Mouse (Mus musculus): ENCODE data around the gene Tmod4. TPM values are rescaled to one million over a fixed set of nuclear protein-coding genes. Genes with fewer than 3 reads are reported as not detected.
A peak's percentile ranks its signal among the peaks of the same experiment; 100 is the strongest.

Tmod4 gene
- polyA plus RNA-seq, 1 experiment from 2014 or later, result 2.9 TPM

- Histone ChIP-seq H3K9me3 (ENCODE audit: low read length) (no peaks in the 10 kb centered on the region), H3K27me3 (replicated peaks; ENCODE audit: insufficient read depth, low read length) (no peaks in the 10 kb centered on the region), H3K27ac (ENCODE audit: low read length) (no peak within 1 kb of the TSS), H3K4me2 (replicated peaks; ENCODE audit: low read depth, low read length) (peak within 1 kb of the TSS; percentile 81), H3K36me3 (ENCODE audit: insufficient read depth, low read length) (no peaks in the 10 kb centered on the region), H3K9ac (replicated peaks; ENCODE audit: low read depth) (peak within 1 kb of the TSS; percentile 33), H3K4me3 (ENCODE audit: low read depth, low read length) (peak within 1 kb of the TSS; percentile 65), H3K4me1 (ENCODE audit: insufficient read depth, low read depth, low read length) (peaks cover 4% of the 10 kb centered on the region; the same call in 1 of the 2 replicates)
- no peak for TF ChIP-seq CTCF (IDR thresholded peaks at IDR 0.05)
- TF ChIP-seq EP300 (IDR thresholded peaks at IDR 0.05), result no peak
- under 1% methylated on average over 66 of the region's 66 CpGs for WGBS
- ATAC-seq (peak; percentile 99), DNase-seq (ENCODE audit: low spot score) (peak; percentile 97)
Observed at GRCm38 (mm10) chr3:95159987-95160963, 36.0 kb downstream of the Tmod4 start, which contains the start of gene Sema6c. Gene Sema6c, plus strand, starts transcription at chr3:95160457.

GRCm38 (mm10) chr3:95161041-95161551 is 36.8 kb downstream of the Tmod4 start:
- Histone ChIP-seq H3K4me1 (ENCODE audit: insufficient read depth, low read depth, low read length) (peaks cover 4% of the 10 kb centered on the region; the same call in 1 of the 2 replicates), H3K9ac (replicated peaks; ENCODE audit: low read depth) (peak overlapping the region; percentile 33), H3K27ac (ENCODE audit: low read length) (no peak overlapping the region), H3K36me3 (ENCODE audit: insufficient read depth, low read length) (no peaks in the 10 kb centered on the region), H3K9me3 (ENCODE audit: low read length) (no peaks in the 10 kb centered on the region), H3K27me3 (replicated peaks; ENCODE audit: insufficient read depth, low read length) (no peaks in the 10 kb centered on the region), H3K4me3 (ENCODE audit: low read depth, low read length) (peak overlapping the region; percentile 65), H3K4me2 (replicated peaks; ENCODE audit: low read depth, low read length) (peak overlapping the region; percentile 81)
- DNase-seq (ENCODE audit: low spot score) (no peak), ATAC-seq (no peak)
- TF ChIP-seq CTCF (IDR thresholded peaks at IDR 0.05) (no peak), EP300 (IDR thresholded peaks at IDR 0.05) (no peak)
- WGBS, result 3% methylated on average over 26 of the region's 30 CpGs

GRCm38 (mm10) chr3:95161618-95162344 is 37.5 kb downstream of the Tmod4 start:
- Histone ChIP-seq H3K4me3 (ENCODE audit: low read depth, low read length) (0 out of 2 replicates have a peak overlapping the region, but pooled peaks have one; percentile 65), H3K27me3 (replicated peaks; ENCODE audit: insufficient read depth, low read length) (no peaks in the 10 kb centered on the region), H3K9ac (replicated peaks; ENCODE audit: low read depth) (no peak overlapping the region), H3K4me2 (replicated peaks; ENCODE audit: low read depth, low read length) (peak overlapping the region; percentile 81), H3K36me3 (ENCODE audit: insufficient read depth, low read length) (no peaks in the 10 kb centered on the region), H3K9me3 (ENCODE audit: low read length) (no peaks in the 10 kb centered on the region), H3K27ac (ENCODE audit: low read length) (no peak overlapping the region), H3K4me1 (ENCODE audit: insufficient read depth, low read depth, low read length) (peaks cover 4% of the 10 kb centered on the region; the same call in 1 of the 2 replicates)
- DNase-seq (ENCODE audit: low spot score), result no peak
- WGBS, result 17% methylated on average over 9 of the region's 9 CpGs
- TF ChIP-seq EP300 (IDR thresholded peaks at IDR 0.05) (no peak), CTCF (IDR thresholded peaks at IDR 0.05) (no peak)
- no peak for ATAC-seq

GRCm38 (mm10) chr3:95162345-95162628 is 38.0 kb downstream of the Tmod4 start:
- TF ChIP-seq CTCF (IDR thresholded peaks at IDR 0.05), result no peak
- Histone ChIP-seq H3K4me2 (replicated peaks; ENCODE audit: low read depth, low read length) (no peak overlapping the region), H3K4me3 (ENCODE audit: low read depth, low read length) (no peak overlapping the region), H3K9me3 (ENCODE audit: low read length) (no peaks in the 10 kb centered on the region), H3K27me3 (replicated peaks; ENCODE audit: insufficient read depth, low read length) (no peaks in the 10 kb centered on the region), H3K4me1 (ENCODE audit: insufficient read depth, low read depth, low read length) (peaks cover 4% of the 10 kb centered on the region; the same call in 1 of the 2 replicates), H3K36me3 (ENCODE audit: insufficient read depth, low read length) (no peaks in the 10 kb centered on the region), H3K9ac (replicated peaks; ENCODE audit: low read depth) (no peak overlapping the region), H3K27ac (ENCODE audit: low read length) (no peak overlapping the region)
- 51% methylated on average over 2 of the region's 2 CpGs for WGBS
- no peak for DNase-seq (ENCODE audit: low spot score)
- ATAC-seq, result no peak

- Histone ChIP-seq H3K27ac (ENCODE audit: low read length) (no peak overlapping the region), H3K4me3 (ENCODE audit: low read depth, low read length) (no peak overlapping the region), H3K9me3 (ENCODE audit: low read length) (no peaks in the 10 kb centered on the region), H3K9ac (replicated peaks; ENCODE audit: low read depth) (no peak overlapping the region), H3K36me3 (ENCODE audit: insufficient read depth, low read length) (peaks cover 1% of the 10 kb centered on the region; the same call in 1 of the 2 replicates), H3K4me1 (ENCODE audit: insufficient read depth, low read depth, low read length) (peaks cover 4% of the 10 kb centered on the region; the same call in 1 of the 2 replicates), H3K4me2 (replicated peaks; ENCODE audit: low read depth, low read length) (no peak overlapping the region), H3K27me3 (replicated peaks; ENCODE audit: insufficient read depth, low read length) (no peaks in the 10 kb centered on the region)
- DNase-seq (ENCODE audit: low spot score) (no peak), ATAC-seq (no peak)
- TF ChIP-seq EP300 (IDR thresholded peaks at IDR 0.05) (no peak), CTCF (IDR thresholded peaks at IDR 0.05) (no peak)
- WGBS, result 48% methylated on average over 11 of the region's 11 CpGs
Observed at GRCm38 (mm10) chr3:95163419-95164255, 39.4 kb downstream of the Tmod4 start.

Measured in lung, postnatal 0 days (tissue).